Mouse (Mus musculus) urinary bladder, postnatal 25 days (tissue): ENCODE measurements around the gene Prss28.
A peak's percentile ranks its signal among the peaks of the same experiment; 100 is the strongest.

Experiments
- DNase-seq: peaks from one replicate; pipeline ENCODE4 v3.0.0; 2022; ENCODE audit warnings: low spot score

Prss28 gene

GRCm38 (mm10) chr17:25308346-25308745, at the start of gene Prss28:
TSS of gene Prss28 (plus strand) at chr17:25308646.
- DNase-seq: no peak

GRCm38 (mm10) chr17:25264453-25264852, 44.0 kb upstream of the Prss28 start:
- no peak for DNase-seq

- DNase-seq: no peak
These were observed 37.6 kb upstream of the Prss28 start for GRCm38 (mm10) chr17:25270795-25271335.

GRCm38 (mm10) chr17:25272326-25272725, 36.1 kb upstream of the Prss28 start:
- DNase-seq: no peak

- peak; percentile 83 for DNase-seq
These were observed 35.3 kb upstream of the Prss28 start for GRCm38 (mm10) chr17:25272951-25273705.

- peak; percentile 88 for DNase-seq
These were observed 34.5 kb upstream of the Prss28 start for GRCm38 (mm10) chr17:25273706-25274501.

GRCm38 (mm10) chr17:25274571-25275346, 33.7 kb upstream of the Prss28 start, which contains the start of gene Ube2i:
TSS of gene Ube2i (minus strand) at chr17:25274622.
- no peak for DNase-seq

GRCm38 (mm10) chr17:25275833-25276232, 32.6 kb upstream of the Prss28 start:
- DNase-seq: no peak

- peak; percentile 48 for DNase-seq
These were observed 26.3 kb upstream of the Prss28 start for GRCm38 (mm10) chr17:25282133-25282532.

GRCm38 (mm10) chr17:25285033-25285432, 23.4 kb upstream of the Prss28 start:
- peak; percentile 68 for DNase-seq

- peak; percentile 28 for DNase-seq
These were observed 19.6 kb upstream of the Prss28 start for GRCm38 (mm10) chr17:25288842-25289241.

GRCm38 (mm10) chr17:25290411-25290810, 18.0 kb upstream of the Prss28 start:
- DNase-seq: no peak

GRCm38 (mm10) chr17:25293495-25293894, 15.0 kb upstream of the Prss28 start:
- DNase-seq: no peak

- DNase-seq: no peak
These were observed 14.3 kb upstream of the Prss28 start for GRCm38 (mm10) chr17:25294111-25294510.

GRCm38 (mm10) chr17:25298094-25298493, 10.4 kb upstream of the Prss28 start, which contains the start of gene Prss34:
TSS of gene Prss34 (plus strand) at chr17:25298394.
- DNase-seq: no peak

- no peak for DNase-seq
These were observed 9.9 kb downstream of the Prss28 start, which contains the start of gene Prss29 for GRCm38 (mm10) chr17:25318354-25318753. TSS of gene Prss29 (plus strand) at chr17:25318654.

- DNase-seq: no peak
These were observed 12.4 kb downstream of the Prss28 start for GRCm38 (mm10) chr17:25320819-25321218.

GRCm38 (mm10) chr17:25322930-25323329, 14.5 kb downstream of the Prss28 start:
- no peak for DNase-seq

GRCm38 (mm10) chr17:25332321-25332720, 23.9 kb downstream of the Prss28 start:
- DNase-seq: no peak

GRCm38 (mm10) chr17:25333943-25334342, 25.5 kb downstream of the Prss28 start:
- DNase-seq: peak; percentile 63

GRCm38 (mm10) chr17:25338218-25338617, 29.8 kb downstream of the Prss28 start:
- no peak for DNase-seq

GRCm38 (mm10) chr17:25340003-25340402, 31.6 kb downstream of the Prss28 start:
- no peak for DNase-seq
